8 mouse cellular contexts compared by ENCODE assay signal in the genomic region with DNA sequence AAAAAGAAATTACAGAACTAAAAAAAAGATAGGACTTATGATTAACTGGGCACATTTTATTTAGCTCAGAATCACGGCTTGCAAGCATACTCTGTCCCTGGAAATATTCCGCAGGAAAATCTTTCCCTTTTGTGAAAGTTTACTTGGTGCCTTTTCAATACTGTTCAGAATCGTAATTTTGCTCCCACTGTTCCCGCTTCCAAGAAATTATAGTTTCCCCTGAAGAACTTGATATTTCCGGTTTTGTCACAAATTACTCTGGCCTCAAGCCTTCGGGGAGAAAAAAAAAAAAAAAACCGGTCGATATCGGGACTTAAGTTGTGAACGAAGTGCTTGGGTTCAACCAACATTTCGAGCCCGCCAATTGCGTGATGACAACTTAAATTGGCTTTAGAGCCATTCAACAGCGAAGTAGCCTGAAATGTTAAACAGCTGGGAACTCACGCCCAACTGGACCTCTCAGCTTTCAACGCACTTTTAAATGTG.
A peak's percentile ranks its signal among the peaks of the same experiment; 100 is the strongest.
DNase-seq lines count a peak whose midpoint lies in the region; ATAC-seq and TF ChIP-seq lines count a peak whose summit lies in the region.

No protein-coding gene starts in this region.

- 0% methylated on average over 16 of the region's 16 CpGs for WGBS in heart, embryonic 16.5 days
- WGBS in limb, embryonic 12.5 days = under 1% methylated on average over 16 of the region's 16 CpGs

- no peak for TF ChIP-seq CTCF in layer of hippocampus, adult 2 months (conservative IDR thresholded peaks at IDR 0.05)

- peaks cover 4% of the 10 kb centered on the region; the same call in 1 of the 2 replicates for H3K27me3 ChIP-seq in heart, embryonic 16.5 days (ENCODE audit: control insufficient read depth, insufficient read depth, low read length)
- peaks cover 12% of the 10 kb centered on the region for H3K27me3 ChIP-seq in limb, embryonic 12.5 days

- H3K9me3 ChIP-seq in heart, embryonic 16.5 days (replicated peaks; ENCODE audit: control insufficient read depth, low read length) = no peaks in the 10 kb centered on the region
- no peaks in the 10 kb centered on the region for H3K9me3 ChIP-seq in limb, embryonic 12.5 days

- no peak for DNase-seq in layer of hippocampus, adult 2 months (ENCODE audit: low spot score in 2 of 2)
- DNase-seq in layer of hippocampus, adult 9-10 months (ENCODE audit: low spot score) = no peak
- DNase-seq in brain, embryonic 18.5 days (ENCODE audit: low read depth, low spot score) = peak; percentile 16
- peak; percentile 50 for DNase-seq in neural tube, embryonic 10.5 days (ENCODE audit: extremely low spot score, low spot score)
- no peak for DNase-seq in urinary bladder, postnatal 4 days (ENCODE audit: low spot score in 2 of 2)

- H3K9ac ChIP-seq in heart, embryonic 16.5 days (ENCODE audit: low read length) = peak overlapping the region; percentile 73
- peak overlapping the region; percentile 53 for H3K9ac ChIP-seq in limb, embryonic 12.5 days (replicated peaks)

- H3K36me3 ChIP-seq in heart, embryonic 16.5 days (ENCODE audit: control insufficient read depth, insufficient read depth) = no peaks in the 10 kb centered on the region
- H3K36me3 ChIP-seq in limb, embryonic 12.5 days = no peaks in the 10 kb centered on the region

- H3K4me2 ChIP-seq in heart, embryonic 16.5 days (ENCODE audit: low read depth, low read length) = peak overlapping the region; percentile 82
- H3K4me2 ChIP-seq in limb, embryonic 12.5 days = peak overlapping the region; percentile 58

- 0 out of 2 replicates have a peak, but pooled peaks cover 3% of the 10 kb centered on the region for H3K4me1 ChIP-seq in heart, embryonic 16.5 days (ENCODE audit: control insufficient read depth, insufficient read depth, low read length)
- no peaks in the 10 kb centered on the region; the same call in 1 of the 2 replicates for H3K4me1 ChIP-seq in limb, embryonic 12.5 days (replicated peaks)

- H3K27ac ChIP-seq in layer of hippocampus, adult 2 months = peak overlapping the region; percentile 80
- peak overlapping the region; percentile 69 for H3K27ac ChIP-seq in heart, embryonic 16.5 days (ENCODE audit: low read length)
- H3K27ac ChIP-seq in limb, embryonic 12.5 days = peak overlapping the region; percentile 29; the same call in 1 of the 2 replicates

- peak overlapping the region; percentile 73 for H3K4me3 ChIP-seq in layer of hippocampus, adult 2 months
- H3K4me3 ChIP-seq in heart, embryonic 16.5 days (ENCODE audit: low read length) = peak overlapping the region; percentile 86
- H3K4me3 ChIP-seq in limb, embryonic 12.5 days (replicated peaks) = peak overlapping the region; percentile 52

- no peak for ATAC-seq in heart, embryonic 16.5 days (replicated peaks; ENCODE audit: extremely low read depth, insufficient read depth, low FRiP score)
- ATAC-seq in limb, embryonic 12.5 days (ENCODE audit: insufficient number of reproducible peaks, insufficient read depth, low FRiP score, low TSS enrichment, low read depth) = no peak
- no peak for ATAC-seq in erythroid progenitor cell, adult 5-6 weeks (replicated peaks; ENCODE audit: low FRiP score, poor library complexity, severe bottlenecking)

Comparison
In these comparisons a context has a peak if more than half of its experiments do, and no peak if none do; other contexts are left out.
1. DNase-seq: peak in brain, embryonic 18.5 days (single experiment) and neural tube, embryonic 10.5 days (single experiment); none in layer of hippocampus, adult 2 months (0 of 2), layer of hippocampus, adult 9-10 months (single experiment) and urinary bladder, postnatal 4 days (0 of 2).
2. H3K27ac ChIP-seq: peak in every context shown above with its lines; median percentile 80 in layer of hippocampus, adult 2 months; 69 in heart, embryonic 16.5 days; 29 in limb, embryonic 12.5 days.
3. Peak in every context shown above with its lines, with median percentiles within 50 percentile points of each other: H3K4me3 ChIP-seq.